Mouse (Mus musculus): ENCODE results near the gene Clcn1.

Clcn1 gene

GRCm38 (mm10) chr6:42350968-42351775, 64.7 kb downstream of the Clcn1 start:
- DNase-seq: peak in 1 of 2 experiments; percentile 19

DNA sequence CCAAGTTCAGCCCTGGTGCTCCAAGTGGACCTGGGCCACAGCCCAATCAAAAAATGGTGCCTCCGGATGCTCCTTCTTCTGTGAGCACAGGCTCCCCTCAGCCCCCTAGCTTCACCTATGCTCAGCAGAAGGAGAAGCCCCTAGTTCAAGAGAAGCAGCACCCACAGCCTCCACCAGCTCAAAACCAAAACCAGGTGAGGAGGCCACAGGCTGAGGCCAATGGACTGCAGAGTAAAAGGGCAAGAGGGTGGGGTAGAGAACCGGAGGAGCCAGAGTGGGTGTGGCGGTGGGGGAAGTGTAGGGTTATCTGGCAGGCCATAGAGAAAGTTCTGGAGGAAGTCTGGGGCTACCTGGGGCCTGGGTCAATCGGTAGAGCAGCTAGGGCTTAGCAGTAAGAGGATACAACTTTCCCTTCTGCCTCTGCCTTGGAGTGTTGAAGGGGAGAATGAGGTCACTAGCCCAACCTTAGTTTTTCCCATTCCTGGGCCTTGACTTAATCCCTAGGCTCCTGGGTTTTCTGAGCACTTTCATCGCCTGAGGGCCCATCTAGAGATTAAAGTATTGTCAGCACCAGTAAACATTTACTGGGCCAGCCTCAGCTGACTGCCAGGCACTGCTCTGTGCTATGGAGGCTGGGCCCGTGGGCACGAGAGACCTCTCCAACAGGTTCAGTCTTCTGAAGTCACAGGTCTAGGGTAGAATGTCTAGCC, 65.4 kb downstream of the Clcn1 start:
- peak in 1 of 2 experiments; percentile 3 for DNase-seq

- DNase-seq: no peak
Observed at GRCm38 (mm10) chr6:42352486-42352846, 66.0 kb downstream of the Clcn1 start.

DNA sequence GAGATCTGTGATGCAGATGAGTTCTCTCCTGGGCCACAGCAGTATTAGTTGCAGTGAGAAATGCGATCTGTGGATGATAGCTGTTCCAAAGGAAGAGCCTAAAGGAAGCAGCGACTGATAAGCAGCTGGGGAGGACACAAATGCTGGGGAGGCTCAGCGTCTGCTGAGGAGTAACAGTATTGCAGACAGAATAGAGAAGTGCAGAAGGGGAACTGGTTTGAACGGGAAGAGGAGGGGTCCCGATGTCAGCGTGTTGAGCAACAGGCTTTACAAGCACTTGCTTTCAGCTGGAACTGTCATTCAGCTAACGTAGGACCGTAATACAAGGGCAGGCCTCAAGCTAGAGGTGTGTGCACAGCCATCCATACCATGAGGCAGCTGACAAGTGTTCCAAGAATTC, 66.7 kb downstream of the Clcn1 start:
- DNase-seq: no peak

GRCm38 (mm10) chr6:42354076-42355019, 67.9 kb downstream of the Clcn1 start:
- no peak for DNase-seq

DNA sequence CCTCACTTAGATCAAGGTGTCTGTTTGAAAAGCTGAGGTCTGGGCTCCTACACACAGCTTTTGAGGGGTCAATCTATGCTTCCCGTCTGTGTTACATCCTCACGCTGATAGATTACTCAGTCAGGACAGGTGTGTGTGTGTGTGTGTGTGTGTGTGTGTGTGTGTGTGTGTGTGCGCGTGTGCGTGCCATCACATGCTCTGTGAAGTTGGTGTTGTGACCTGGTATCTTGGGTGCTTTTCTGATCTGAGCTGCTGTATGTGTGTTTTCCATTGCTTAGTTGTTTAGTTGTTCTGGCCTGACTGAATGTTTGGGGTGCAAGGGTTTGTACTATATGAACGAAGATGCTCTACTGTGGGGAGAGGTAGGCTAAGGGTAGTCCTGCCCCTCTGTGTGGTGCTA, 68.9 kb downstream of the Clcn1 start:
- no peak for DNase-seq

DNA sequence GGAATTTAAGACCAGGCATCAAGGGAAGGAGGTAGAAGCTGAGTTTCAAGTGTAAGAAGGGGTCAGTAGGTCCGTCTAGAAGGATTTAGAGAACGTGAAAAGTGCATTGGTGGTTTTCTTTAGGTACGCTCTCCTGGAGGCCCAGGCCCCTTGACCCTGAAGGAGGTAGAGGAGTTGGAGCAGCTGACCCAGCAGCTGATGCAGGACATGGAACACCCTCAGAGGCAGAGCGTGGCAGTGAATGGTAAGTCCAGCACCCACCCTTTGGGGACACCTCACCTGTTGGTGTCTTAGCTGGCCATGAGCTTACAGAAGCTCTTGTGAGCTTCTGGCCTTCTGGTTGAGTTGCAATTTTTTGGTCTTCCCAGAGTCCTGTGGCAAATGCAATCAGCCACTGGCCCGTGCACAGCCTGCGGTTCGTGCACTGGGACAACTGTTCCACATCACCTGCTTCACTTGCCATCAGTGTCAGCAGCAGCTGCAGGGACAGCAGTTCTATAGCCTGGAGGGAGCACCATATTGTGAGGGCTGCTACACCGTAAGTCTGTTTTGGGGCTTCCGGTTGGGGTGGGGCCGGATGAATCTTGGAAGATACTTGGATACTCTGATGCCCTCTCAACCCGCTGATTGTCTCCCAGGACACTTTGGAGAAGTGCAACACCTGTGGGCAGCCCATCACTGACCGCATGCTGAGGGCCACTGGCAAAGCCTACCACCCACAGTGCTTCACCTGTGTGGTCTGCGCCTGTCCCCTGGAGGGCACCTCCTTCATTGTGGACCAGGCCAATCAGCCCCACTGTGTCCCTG, 69.5 kb downstream of the Clcn1 start:
- no peak for DNase-seq

DNA sequence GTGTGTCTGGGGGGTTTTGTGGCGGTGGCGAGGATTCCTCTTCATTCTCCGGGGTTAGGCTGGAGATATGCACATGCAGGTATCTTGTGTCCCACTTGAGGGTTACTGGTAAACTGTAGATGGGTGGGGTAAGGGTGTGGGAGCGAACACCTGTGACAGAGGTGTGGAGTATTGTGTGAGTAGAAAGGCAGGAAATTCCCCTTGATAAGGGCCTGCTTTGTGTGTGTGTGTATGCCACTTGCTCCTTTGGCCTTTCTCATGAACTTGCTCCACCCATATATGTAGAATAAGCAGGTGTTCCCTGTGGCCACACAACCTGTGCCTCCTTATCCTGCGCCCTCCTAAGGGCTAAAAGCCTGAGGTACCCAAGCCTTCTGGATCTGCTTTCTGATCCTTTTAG, 70.4 kb downstream of the Clcn1 start:
- DNase-seq: no peak

DNA sequence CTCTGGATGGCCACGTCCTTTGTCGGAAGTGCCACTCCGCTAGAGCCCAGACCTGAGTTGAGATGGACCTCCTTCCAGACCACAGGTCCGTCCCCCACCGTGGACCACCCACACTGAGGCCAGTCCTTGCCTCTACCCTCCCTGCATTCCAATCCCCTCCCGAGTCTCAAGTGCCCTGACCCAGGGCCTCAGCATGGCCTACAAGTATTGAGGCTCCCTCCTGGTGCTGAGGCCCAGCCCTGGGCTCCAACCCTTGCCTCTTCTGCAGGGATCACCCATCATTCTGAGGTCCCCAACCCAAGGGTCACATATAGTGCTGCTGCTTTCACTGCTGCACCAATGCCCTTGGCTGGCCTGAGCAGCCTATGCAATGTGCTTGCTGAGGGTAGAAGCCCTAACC, 71.4 kb downstream of the Clcn1 start:
- no peak for DNase-seq

DNA sequence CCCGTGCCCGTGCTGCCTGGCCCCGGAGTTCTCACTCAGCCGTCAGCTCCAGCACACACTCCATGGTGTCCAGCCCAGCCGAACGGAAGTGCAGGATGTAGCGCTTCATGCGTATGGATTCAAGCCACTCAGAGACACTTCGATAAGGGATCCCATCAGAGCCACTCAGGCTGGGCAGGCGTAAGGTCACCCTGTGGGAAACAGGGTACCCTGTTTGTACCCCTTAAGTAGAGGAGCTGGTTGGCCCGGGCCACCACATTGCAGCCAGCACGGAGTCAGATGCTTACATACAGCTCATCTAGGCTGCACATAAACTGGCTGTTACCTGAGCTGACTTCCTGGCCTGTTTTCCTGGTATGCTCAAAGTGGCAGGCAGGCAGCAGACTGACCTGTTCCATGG, 72.4 kb downstream of the Clcn1 start:
- DNase-seq: no peak

DNA sequence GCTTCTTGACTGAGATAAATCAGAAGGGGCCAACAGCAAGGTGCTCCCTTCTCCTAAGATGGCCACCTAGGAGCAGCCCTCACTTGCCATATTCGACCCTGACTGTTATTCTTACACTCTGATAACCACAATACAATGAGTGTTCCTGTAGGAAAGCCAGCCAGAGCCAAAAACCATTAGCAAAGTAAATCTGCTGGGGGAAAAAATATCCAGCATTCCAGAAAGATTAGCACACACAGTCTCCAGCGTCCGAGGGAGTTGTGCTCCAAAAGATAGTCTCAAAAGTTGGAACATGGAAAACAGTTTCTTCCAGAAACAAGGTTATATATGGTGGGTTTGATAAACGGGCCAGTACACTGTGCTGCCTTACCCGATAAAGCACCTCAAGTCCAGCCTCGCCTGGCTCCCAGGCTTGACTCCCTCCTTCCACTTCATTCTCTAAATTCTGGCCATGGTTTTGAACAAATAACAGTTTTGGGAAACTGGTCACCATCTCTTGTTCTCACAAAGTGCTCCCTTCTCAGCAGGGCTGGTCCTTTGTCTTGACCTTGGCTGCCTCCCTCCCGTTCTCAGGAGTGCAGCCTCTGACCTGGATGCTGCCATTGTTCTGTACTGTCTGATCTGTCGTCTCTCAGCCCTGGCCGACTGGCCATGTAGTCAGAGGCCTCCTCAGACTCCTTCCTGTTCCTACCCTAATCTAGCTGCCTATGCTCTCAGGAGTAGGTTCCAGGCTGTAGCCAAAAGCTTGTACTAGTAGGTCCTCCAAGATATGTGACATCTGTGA, 73.1 kb downstream of the Clcn1 start:
- DNase-seq: no peak

DNA sequence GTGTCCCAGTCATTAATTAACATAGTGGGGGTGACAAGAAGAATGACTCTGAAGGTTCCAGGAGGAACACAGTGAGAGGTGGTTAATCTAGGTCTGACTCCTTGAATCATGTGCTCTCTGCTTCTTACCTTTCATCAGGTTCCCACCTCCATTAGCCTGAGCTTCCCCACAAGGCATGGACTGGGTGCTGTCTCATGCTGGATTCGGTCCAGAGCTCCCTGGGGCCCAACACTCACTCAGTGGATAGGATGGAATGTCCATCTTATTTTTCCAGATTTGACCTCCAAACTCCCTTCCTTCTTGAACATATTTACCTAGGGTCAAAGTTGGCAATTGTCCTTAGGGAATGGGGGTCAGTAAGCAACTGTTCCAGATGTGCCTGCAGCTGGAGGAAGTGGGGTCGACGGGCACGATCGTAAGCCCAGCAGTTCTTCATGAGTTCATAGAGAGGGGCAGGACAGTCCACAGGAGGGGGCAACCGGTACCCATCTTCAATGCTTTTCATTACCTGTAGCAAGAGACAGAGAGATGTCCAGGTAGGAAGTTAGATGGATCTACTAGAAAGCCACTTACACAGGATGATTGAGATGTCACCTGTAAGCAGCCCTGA, 73.9 kb downstream of the Clcn1 start:
- DNase-seq: no peak

GRCm38 (mm10) chr6:42361041-42361895, 74.8 kb downstream of the Clcn1 start:
- DNase-seq: no peak

DNA sequence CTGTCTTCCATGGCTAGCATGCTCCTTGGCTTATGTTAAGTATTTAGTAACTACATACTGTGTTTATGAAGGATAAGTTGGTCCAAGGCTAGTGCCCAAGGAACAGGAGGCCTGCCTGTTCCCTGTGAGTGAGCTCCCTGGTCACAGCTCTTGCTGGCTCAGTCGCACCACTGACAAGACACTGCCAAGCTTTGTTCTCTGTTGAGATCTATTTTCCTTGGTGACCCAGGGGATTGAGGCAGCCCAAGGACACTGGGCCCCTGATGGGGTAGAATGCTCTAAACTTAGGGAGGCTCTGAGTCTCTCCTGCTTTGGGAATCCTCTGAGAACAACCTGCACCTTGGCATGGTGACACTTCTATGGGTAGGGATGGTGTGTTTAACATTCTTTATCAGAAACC, 75.6 kb downstream of the Clcn1 start:
- DNase-seq: no peak

DNA sequence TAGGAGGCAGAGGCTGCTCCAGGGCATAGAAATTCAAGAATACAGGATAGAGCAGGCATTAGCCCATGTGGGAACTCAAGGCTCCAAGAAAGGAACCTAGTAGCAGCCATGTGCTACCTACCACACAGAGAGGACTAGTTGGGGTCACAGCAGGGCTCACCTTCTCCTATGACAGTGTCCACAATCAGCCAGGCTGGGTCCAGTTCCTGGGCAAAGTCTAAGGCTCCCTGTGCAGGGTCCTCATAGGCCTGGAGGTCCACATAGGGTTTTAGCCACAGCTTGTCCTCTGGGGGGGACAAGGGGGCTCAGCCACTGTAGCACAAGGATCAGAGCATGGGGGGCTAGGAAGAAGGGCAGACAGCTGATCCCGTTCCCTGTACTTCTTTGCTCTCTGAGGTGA, 76.0 kb downstream of the Clcn1 start:
- DNase-seq: no peak

DNA sequence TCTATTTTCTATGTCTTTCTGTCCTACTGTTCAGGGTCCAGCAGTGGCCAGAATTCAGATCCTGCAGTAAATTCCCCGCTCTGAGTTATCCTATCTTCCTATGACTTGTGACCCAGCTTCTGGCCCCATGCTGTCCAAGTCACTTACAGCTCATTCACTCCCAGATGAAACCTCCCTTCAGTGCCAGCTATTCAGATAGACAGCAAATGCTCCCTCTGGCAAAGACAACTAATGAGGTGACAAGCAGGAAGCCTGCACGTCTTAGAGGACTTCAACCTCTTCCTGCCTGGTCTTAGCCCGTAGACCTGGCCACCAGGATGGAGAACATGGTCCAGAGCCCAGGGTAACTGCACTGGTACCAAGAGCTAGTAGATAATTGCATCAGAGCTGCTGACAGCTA, 76.5 kb downstream of the Clcn1 start:
- no peak for DNase-seq

DNA sequence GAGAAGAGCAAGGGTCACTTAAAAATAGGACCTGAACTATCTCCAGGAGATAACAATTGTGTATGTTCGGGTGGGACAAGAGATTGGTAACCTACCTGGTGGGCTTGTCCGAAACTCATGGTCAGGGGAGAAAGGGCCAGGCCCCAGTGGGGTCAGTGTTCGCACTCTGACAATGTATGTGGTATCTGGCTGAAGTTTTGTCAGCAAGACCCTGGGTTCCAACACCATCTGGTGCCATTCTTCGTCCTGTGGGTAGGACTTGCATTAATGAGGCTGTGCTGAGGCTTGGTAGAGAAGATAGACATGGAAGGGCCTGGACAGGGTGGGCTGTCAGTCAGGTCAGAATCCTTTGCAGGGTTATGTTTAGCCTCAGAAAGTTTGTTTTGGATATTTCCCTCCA, 77.6 kb downstream of the Clcn1 start:
- no peak for DNase-seq

GRCm38 (mm10) chr6:42364607-42365006, 78.1 kb downstream of the Clcn1 start:
- DNase-seq: no peak

DNA sequence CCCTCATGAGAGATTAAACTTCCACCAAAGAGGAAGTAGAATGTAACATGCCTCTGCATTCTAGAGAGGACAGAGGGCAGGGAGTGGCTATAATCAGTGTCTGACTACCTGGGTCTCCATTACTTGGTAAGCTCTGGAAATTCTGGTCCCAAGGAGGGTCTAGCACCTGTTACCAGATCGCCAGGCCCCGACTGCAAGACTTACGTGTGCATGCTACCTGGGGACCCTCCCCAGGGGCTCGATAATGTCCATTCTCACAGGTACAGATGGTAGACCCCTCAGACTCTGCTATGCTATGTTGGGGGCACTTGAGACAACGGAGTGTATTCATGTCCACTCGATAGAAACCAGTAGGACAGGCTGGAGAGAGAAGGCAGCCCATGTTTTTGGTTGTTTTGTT, 78.7 kb downstream of the Clcn1 start:
- no peak for DNase-seq

Data from cerebellum, postnatal 36 days (tissue).